Mouse (Mus musculus): Measurements from ENCODE around the gene Rarres1. TPM values are rescaled to one million over a fixed set of nuclear protein-coding genes. Genes with fewer than 3 reads are reported as not detected.

Gene Rarres1
- 0.23 and 0.42 TPM in 2 replicates for polyA plus RNA-seq (2016; fragmentation: Nextera tagmentation; extraction: Ambion mirVana)

- Histone ChIP-seq H3K36me3 (replicated peaks) (no peaks in the 10 kb centered on the region), H3K9me3 (no peaks in the 10 kb centered on the region), H3K27me3 (ENCODE audit: poor library complexity, severe bottlenecking) (peaks cover 54% of the 10 kb centered on the region), H3K27ac (peak within 1 kb of the TSS; percentile 62), H3K4me1 (peaks cover 13% of the 10 kb centered on the region), H3K4me3 (peak within 1 kb of the TSS; percentile 69)
- peak; percentile 20 for DNase-seq (ENCODE audit: extremely low spot score, low spot score)
- 4% methylated on average over 38 of the region's 38 CpGs for WGBS
Observed at GRCm38 (mm10) chr3:67515274-67515801, at the start of gene Rarres1. Gene Rarres1 (minus strand): TSS chr3:67515523.

GRCm38 (mm10) chr3:67564731-67565357 is 49.5 kb upstream of the Rarres1 start:
- DNase-seq (ENCODE audit: extremely low spot score, low spot score) = no peak
- 76% methylated on average over 5 of the region's 5 CpGs for WGBS
- H3K36me3 ChIP-seq (replicated peaks) = no peaks in the 10 kb centered on the region
- no peaks in the 10 kb centered on the region; the same call in 1 of the 2 replicates for H3K27me3 ChIP-seq (ENCODE audit: poor library complexity, severe bottlenecking)
- H3K4me1 ChIP-seq = no peaks in the 10 kb centered on the region
- no peak overlapping the region for H3K27ac ChIP-seq
- H3K9me3 ChIP-seq = no peaks in the 10 kb centered on the region
- no peak overlapping the region for H3K4me3 ChIP-seq

DNA sequence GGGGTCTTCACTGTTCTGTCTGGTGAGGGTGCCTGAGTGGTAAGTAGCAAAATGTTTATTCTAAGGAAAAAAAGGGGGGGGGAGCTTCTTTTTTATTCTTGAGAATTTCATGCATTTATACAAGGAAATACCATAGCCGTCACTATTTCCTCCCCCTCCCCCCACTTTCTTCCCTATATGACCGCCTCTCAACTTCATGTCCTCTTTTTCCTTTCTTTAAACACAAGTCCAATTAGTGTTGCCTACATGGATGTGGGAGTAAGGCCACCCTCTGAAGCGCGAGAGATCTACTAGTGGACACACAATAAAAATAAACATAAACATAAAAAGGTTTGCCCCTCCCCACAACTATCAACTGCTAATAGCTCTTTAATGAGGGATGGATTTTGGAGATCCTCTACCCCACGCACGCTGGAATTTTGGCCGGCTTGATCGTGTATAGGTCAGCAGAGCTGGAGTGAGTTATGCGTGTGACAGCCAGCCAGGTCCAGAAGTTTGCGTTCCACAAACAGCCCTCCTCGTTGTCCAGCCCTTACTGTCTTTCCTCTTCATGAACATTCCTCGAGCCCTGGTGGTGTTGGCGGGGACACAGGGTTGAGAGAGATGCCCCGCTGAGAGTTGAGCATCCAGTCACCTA is 42.5 kb upstream of the Rarres1 start:
- H3K27ac ChIP-seq = no peak overlapping the region

DNA sequence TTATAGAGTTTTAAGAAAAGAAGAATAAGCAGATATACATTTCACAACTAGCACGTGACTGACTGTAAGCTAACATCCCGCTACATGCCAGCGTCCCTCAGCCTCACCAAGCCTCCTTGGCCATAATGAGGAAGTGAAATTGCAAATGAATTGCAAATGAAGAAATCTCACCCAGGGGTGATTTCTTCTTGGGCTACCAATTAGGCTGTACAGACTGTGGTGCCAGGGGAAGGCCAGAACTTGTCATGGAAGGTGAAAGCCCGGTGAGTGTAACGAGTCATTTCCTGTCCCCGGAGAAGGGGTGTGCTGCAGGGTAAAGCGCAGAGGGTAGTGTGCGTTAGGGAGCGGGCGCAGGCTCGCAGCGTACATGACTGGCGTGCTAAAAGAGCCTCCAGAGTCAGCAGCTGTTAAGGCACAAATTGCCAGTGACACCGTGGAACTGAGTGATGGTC is 41.9 kb upstream of the Rarres1 start:
- H3K9me3 ChIP-seq = no peaks in the 10 kb centered on the region
- H3K27me3 ChIP-seq (ENCODE audit: poor library complexity, severe bottlenecking) = no peaks in the 10 kb centered on the region
- no peak overlapping the region for H3K27ac ChIP-seq
- H3K4me1 ChIP-seq = no peaks in the 10 kb centered on the region
- no peak for DNase-seq (ENCODE audit: extremely low spot score, low spot score)
- WGBS = 78% methylated on average over 14 of the region's 14 CpGs
- no peaks in the 10 kb centered on the region for H3K36me3 ChIP-seq (replicated peaks)
- H3K4me3 ChIP-seq = no peak overlapping the region

More for the DNA sequence above, 42.5 kb upstream of the Rarres1 start:
- DNase-seq (ENCODE audit: extremely low spot score, low spot score) = no peak
- Histone ChIP-seq H3K4me1 (no peaks in the 10 kb centered on the region), H3K27me3 (ENCODE audit: poor library complexity, severe bottlenecking) (no peaks in the 10 kb centered on the region), H3K36me3 (replicated peaks) (no peaks in the 10 kb centered on the region), H3K4me3 (no peak overlapping the region), H3K9me3 (no peaks in the 10 kb centered on the region)
- WGBS = 87% methylated on average over 14 of the region's 14 CpGs

DNA sequence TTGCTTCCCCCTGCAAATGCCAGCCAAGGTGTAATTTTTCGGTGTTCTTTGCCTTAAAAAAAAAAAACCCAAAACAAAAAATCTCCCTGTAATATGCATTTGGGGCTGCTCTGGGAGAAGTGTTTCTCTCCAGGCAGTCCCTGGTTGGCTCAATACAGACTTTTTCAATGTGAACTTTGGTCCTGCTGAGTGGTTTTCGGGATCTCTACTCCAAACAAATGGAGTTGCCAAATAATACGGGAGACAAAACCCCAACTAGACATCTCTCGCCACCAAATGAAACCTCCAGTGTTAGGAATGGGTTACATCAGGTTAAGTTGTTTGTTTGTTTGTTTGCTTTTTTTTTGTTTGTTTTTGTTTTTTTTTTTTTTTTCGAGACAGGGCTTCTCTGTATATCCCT is 39.9 kb upstream of the Rarres1 start:
- WGBS = 86% methylated on average over 5 of the region's 5 CpGs
- Histone ChIP-seq H3K4me1 (no peaks in the 10 kb centered on the region), H3K27me3 (ENCODE audit: poor library complexity, severe bottlenecking) (no peaks in the 10 kb centered on the region), H3K4me3 (no peak overlapping the region), H3K27ac (no peak overlapping the region), H3K36me3 (replicated peaks) (no peaks in the 10 kb centered on the region), H3K9me3 (no peaks in the 10 kb centered on the region)
- no peak for DNase-seq (ENCODE audit: extremely low spot score, low spot score)

DNA sequence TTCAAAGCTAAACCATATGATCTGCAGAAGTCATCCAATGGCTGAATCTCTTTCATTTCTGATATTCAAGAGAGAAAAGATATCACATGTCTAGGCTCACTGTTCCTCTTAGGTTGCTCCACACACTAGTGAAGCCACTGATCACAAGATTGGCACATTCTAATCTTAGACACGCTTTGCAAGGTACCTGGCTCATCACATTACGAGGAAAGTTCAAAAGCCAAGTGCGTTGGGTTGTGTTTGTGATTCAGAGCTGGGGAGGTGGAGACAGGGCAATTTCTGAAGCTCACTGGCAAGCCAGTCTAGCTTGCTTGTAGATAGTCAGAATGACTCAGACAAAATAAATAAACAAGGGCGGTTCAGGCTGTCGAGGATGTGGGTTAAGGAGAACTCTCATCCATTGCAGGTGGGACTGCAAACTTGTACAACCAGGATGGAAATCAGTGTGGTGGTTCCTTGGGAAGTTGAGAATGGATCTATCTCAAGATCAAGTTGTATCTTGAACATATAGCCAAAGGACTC is 38.7 kb upstream of the Rarres1 start:
- WGBS = 92% methylated on average over 5 of the region's 5 CpGs
- Histone ChIP-seq H3K4me1 (no peaks in the 10 kb centered on the region), H3K27me3 (ENCODE audit: poor library complexity, severe bottlenecking) (no peaks in the 10 kb centered on the region), H3K27ac (no peak overlapping the region), H3K36me3 (replicated peaks) (no peaks in the 10 kb centered on the region), H3K9me3 (no peaks in the 10 kb centered on the region), H3K4me3 (no peak overlapping the region)
- DNase-seq (ENCODE audit: extremely low spot score, low spot score) = no peak

GRCm38 (mm10) chr3:67553281-67553680 is 38.0 kb upstream of the Rarres1 start:
- Histone ChIP-seq H3K9me3 (no peaks in the 10 kb centered on the region), H3K36me3 (replicated peaks) (no peaks in the 10 kb centered on the region), H3K27ac (no peak overlapping the region), H3K4me1 (no peaks in the 10 kb centered on the region), H3K4me3 (no peak overlapping the region), H3K27me3 (ENCODE audit: poor library complexity, severe bottlenecking) (no peaks in the 10 kb centered on the region)
- no peak for DNase-seq (ENCODE audit: extremely low spot score, low spot score)
- WGBS = 45% methylated on average over 4 of the region's 4 CpGs

GRCm38 (mm10) chr3:67551193-67551592 is 35.9 kb upstream of the Rarres1 start:
- Histone ChIP-seq H3K4me1 (no peaks in the 10 kb centered on the region), H3K4me3 (no peak overlapping the region), H3K9me3 (no peaks in the 10 kb centered on the region), H3K36me3 (replicated peaks) (no peaks in the 10 kb centered on the region), H3K27me3 (ENCODE audit: poor library complexity, severe bottlenecking) (no peaks in the 10 kb centered on the region), H3K27ac (no peak overlapping the region)
- 85% methylated on average over 3 of the region's 3 CpGs for WGBS
- no peak for DNase-seq (ENCODE audit: extremely low spot score, low spot score)

GRCm38 (mm10) chr3:67543630-67544029 is 28.3 kb upstream of the Rarres1 start:
- no peaks in the 10 kb centered on the region for H3K27me3 ChIP-seq (ENCODE audit: poor library complexity, severe bottlenecking)
- H3K9me3 ChIP-seq = no peaks in the 10 kb centered on the region
- WGBS = 87% methylated on average over 8 of the region's 8 CpGs
- no peaks in the 10 kb centered on the region for H3K36me3 ChIP-seq (replicated peaks)
- H3K4me3 ChIP-seq = no peak overlapping the region
- no peaks in the 10 kb centered on the region for H3K4me1 ChIP-seq
- H3K27ac ChIP-seq = no peak overlapping the region
- no peak for DNase-seq (ENCODE audit: extremely low spot score, low spot score)

GRCm38 (mm10) chr3:67524768-67525167 is 9.4 kb upstream of the Rarres1 start:
- Histone ChIP-seq H3K27ac (no peak overlapping the region), H3K4me1 (peaks cover 6% of the 10 kb centered on the region; the same call in 1 of the 2 replicates), H3K4me3 (no peak overlapping the region), H3K9me3 (no peaks in the 10 kb centered on the region), H3K27me3 (ENCODE audit: poor library complexity, severe bottlenecking) (no peaks in the 10 kb centered on the region), H3K36me3 (replicated peaks) (no peaks in the 10 kb centered on the region)
- 91% methylated on average over 6 of the region's 6 CpGs for whole genome bisulfite sequencing
- no peak for DNase-seq (ENCODE audit: extremely low spot score, low spot score)

- H3K27me3 ChIP-seq (ENCODE audit: poor library complexity, severe bottlenecking) = peaks cover 7% of the 10 kb centered on the region; the same call in 1 of the 2 replicates
- no peak overlapping the region for H3K27ac ChIP-seq
- 89% methylated on average over 8 of the region's 8 CpGs for WGBS
- DNase-seq (ENCODE audit: extremely low spot score, low spot score) = no peak
- no peak overlapping the region for H3K4me3 ChIP-seq
- no peaks in the 10 kb centered on the region for H3K9me3 ChIP-seq
- H3K4me1 ChIP-seq = peaks cover 6% of the 10 kb centered on the region; the same call in 1 of the 2 replicates
- no peaks in the 10 kb centered on the region for H3K36me3 ChIP-seq (replicated peaks)
Observed at GRCm38 (mm10) chr3:67522709-67523108, 7.4 kb upstream of the Rarres1 start.

DNA sequence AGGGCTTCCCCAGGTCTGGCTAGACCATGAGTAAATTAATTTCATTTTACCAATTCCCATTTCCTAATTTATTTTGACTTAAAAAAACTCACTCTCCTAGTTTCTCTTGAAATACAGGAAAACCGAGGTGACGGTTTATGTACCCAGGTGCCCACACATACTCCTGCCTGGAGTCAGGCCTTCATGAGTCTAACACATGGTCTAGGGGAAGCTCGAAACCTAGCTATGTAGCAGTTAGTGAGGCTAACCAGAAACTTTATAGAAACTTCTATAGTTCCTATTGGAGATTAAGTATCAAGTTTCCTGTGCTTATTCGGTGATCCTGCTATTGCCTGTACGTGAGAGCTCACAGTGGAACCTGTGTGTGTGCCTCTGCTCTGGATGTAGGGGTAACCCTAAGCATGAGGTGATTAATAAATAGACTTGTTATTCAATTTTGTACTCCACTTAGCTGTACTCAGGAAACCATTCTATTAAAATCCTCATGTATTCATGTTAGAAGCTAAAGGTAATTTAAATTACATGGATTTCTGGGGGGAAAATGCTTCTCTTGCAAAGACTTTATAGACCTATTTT is 5.3 kb upstream of the Rarres1 start:
- no peak overlapping the region for H3K4me3 ChIP-seq
- H3K36me3 ChIP-seq (replicated peaks) = no peaks in the 10 kb centered on the region
- 94% methylated on average over 5 of the region's 5 CpGs for WGBS
- no peak for DNase-seq (ENCODE audit: extremely low spot score, low spot score)
- peaks cover 7% of the 10 kb centered on the region for H3K4me1 ChIP-seq
- peaks cover 27% of the 10 kb centered on the region for H3K27me3 ChIP-seq (ENCODE audit: poor library complexity, severe bottlenecking)
- no peaks in the 10 kb centered on the region for H3K9me3 ChIP-seq
- no peak overlapping the region for H3K27ac ChIP-seq
